Mouse (Mus musculus) layer of hippocampus, adult 6 months (tissue): ENCODE results near the gene Slco1b2. TPM values are rescaled to one million over a fixed set of nuclear protein-coding genes. Genes with fewer than 3 reads are reported as not detected.

ENCODE experiments used
- long read RNA-seq, 2 experiments: library from polyadenylated mRNA; unstranded; transcript quantifications; one replicate each; pipeline ENCODE4 v2.0.0; 2019 to 2020
- polyA plus RNA-seq: library from polyadenylated mRNA; unstranded; fragments of <200 nt; fragmentation: Nextera tagmentation; gene quantifications from 2 replicates; pipeline ENCODE4 v1.2.3, GENCODE M21; 2021

Gene Slco1b2
- not detected in 2 replicates for polyA plus RNA-seq
- long read RNA-seq, experiment 1, result 0 reads
- long read RNA-seq, experiment 2, result 0 reads

GRCm38 (mm10) chr6:141629291-141629690, at the start of gene Slco1b2:
TSS of gene Slco1b2 (plus strand) at chr6:141629518.

Other genes with a start within 250 kb of the Slco1b2 start
- gene Slco1c1, start 105.2 kb upstream of the Slco1b2 start, polyA plus RNA-seq, result 23.7 and 41.1 TPM in 2 replicates
- not detected in 2 replicates for gene Gm5724, start 144.3 kb downstream of the Slco1b2 start, polyA plus RNA-seq
- 21.8 and 22.8 TPM in 2 replicates for gene Slco1a4, start 226.7 kb downstream of the Slco1b2 start, polyA plus RNA-seq